Mouse (Mus musculus) megakaryocyte, embryonic 14.5 days (primary cell): ENCODE measurements around the gene Pdcd6ip. TPM values are rescaled to one million over a fixed set of nuclear protein-coding genes. Genes with fewer than 3 reads are reported as not detected.

ENCODE experiments used
- H3K27me3 ChIP-seq: replicated peaks from 2 replicates; pipeline ENCODE3; 2012; ENCODE audit warnings: inconsistent platforms
- H3K36me3 ChIP-seq: replicated peaks from 2 replicates; pipeline ENCODE3; 2012; ENCODE audit warnings: low read length, inconsistent platforms, mixed read lengths
- H3K4me1 ChIP-seq: 2 replicates; pipeline ENCODE4 v1.6.1; 2012; ENCODE audit warnings: inconsistent platforms
- H3K4me3 ChIP-seq: replicated peaks from 2 replicates; pipeline ENCODE3; 2012; ENCODE audit warnings: moderate library complexity, mild to moderate bottlenecking, inconsistent platforms
- H3K9me3 ChIP-seq: 2 replicates; pipeline ENCODE4 v1.6.1; 2012; ENCODE audit warnings: inconsistent platforms
- FLI1 ChIP-seq: IDR thresholded peaks from 2 replicates; pipeline ENCODE4 v1.6.1; 2012; ENCODE audit warnings: low read length, inconsistent platforms, mixed read lengths
- GATA1 ChIP-seq: IDR thresholded peaks from 3 replicates; pipeline ENCODE4 v1.6.1; 2012; ENCODE audit warnings: mixed read lengths, low read length, inconsistent platforms, borderline replicate concordance
- polyA plus RNA-seq: library from polyadenylated mRNA; stranded (reverse); fragments of >175 nt; gene quantifications from 2 replicates; pipeline ENCODE4 v1.2.3, GENCODE M21; 2012; ENCODE audit warnings: low replicate concordance; ENCODE audit not compliant: insufficient read depth

Pdcd6ip gene
- polyA plus RNA-seq: 335 and 525 TPM in 2 replicates

GRCm38 (mm10) chr9:113707481-113708360, at the start of gene Pdcd6ip:
TSS of gene Pdcd6ip (minus strand) at chr9:113708259.
- H3K27me3 ChIP-seq: peaks cover 11% of the 10 kb centered on the region
- peaks cover 44% of the 10 kb centered on the region for H3K4me1 ChIP-seq
- H3K36me3 ChIP-seq: peaks cover 25% of the 10 kb centered on the region
- no peaks in the 10 kb centered on the region for H3K9me3 ChIP-seq
- TF ChIP-seq FLI1 (no peak), GATA1 (no peak)
- peak within 1 kb of the TSS; percentile 98 for H3K4me3 ChIP-seq

GRCm38 (mm10) chr9:113755888-113756719, 48.0 kb upstream of the Pdcd6ip start:
- H3K4me3 ChIP-seq: no peak overlapping the region
- H3K9me3 ChIP-seq: peaks cover 14% of the 10 kb centered on the region
- H3K27me3 ChIP-seq: no peaks in the 10 kb centered on the region
- H3K36me3 ChIP-seq: peaks cover 34% of the 10 kb centered on the region
- TF ChIP-seq GATA1 (no peak), FLI1 (no peak)
- peaks cover 29% of the 10 kb centered on the region for H3K4me1 ChIP-seq

GRCm38 (mm10) chr9:113749356-113749755, 41.3 kb upstream of the Pdcd6ip start:
- TF ChIP-seq GATA1 (no peak), FLI1 (no peak)
- Histone ChIP-seq H3K9me3 (no peaks in the 10 kb centered on the region), H3K27me3 (no peaks in the 10 kb centered on the region), H3K4me1 (peaks cover 43% of the 10 kb centered on the region), H3K4me3 (no peak overlapping the region), H3K36me3 (peaks cover 22% of the 10 kb centered on the region)

- H3K27me3 ChIP-seq: no peaks in the 10 kb centered on the region
- H3K4me3 ChIP-seq: peak overlapping the region; percentile 78
- H3K36me3 ChIP-seq: peaks cover 9% of the 10 kb centered on the region
- no peak for TF ChIP-seq GATA1
- no peak for TF ChIP-seq FLI1
- peaks cover 56% of the 10 kb centered on the region for H3K4me1 ChIP-seq
- H3K9me3 ChIP-seq: no peaks in the 10 kb centered on the region
Measured at GRCm38 (mm10) chr9:113743291-113743690, 35.2 kb upstream of the Pdcd6ip start.

- Histone ChIP-seq H3K9me3 (no peaks in the 10 kb centered on the region), H3K4me3 (peak overlapping the region; percentile 97), H3K27me3 (no peaks in the 10 kb centered on the region), H3K4me1 (peaks cover 56% of the 10 kb centered on the region), H3K36me3 (peaks cover 2% of the 10 kb centered on the region)
- TF ChIP-seq FLI1 (no peak), GATA1 (no peak)
Measured at GRCm38 (mm10) chr9:113742361-113742794, 34.3 kb upstream of the Pdcd6ip start.

GRCm38 (mm10) chr9:113741637-113742137, 33.6 kb upstream of the Pdcd6ip start:
- no peaks in the 10 kb centered on the region for H3K9me3 ChIP-seq
- peak overlapping the region; percentile 97 for H3K4me3 ChIP-seq
- no peaks in the 10 kb centered on the region for H3K27me3 ChIP-seq
- H3K36me3 ChIP-seq: peaks cover 2% of the 10 kb centered on the region
- TF ChIP-seq FLI1: no peak
- no peak for TF ChIP-seq GATA1
- peaks cover 50% of the 10 kb centered on the region for H3K4me1 ChIP-seq

GRCm38 (mm10) chr9:113741108-113741636, 33.1 kb upstream of the Pdcd6ip start, which contains the start of gene Clasp2:
TSS of gene Clasp2 (plus strand) at chr9:113741473.
- no peaks in the 10 kb centered on the region for H3K9me3 ChIP-seq
- TF ChIP-seq FLI1: no peak
- no peaks in the 10 kb centered on the region for H3K27me3 ChIP-seq
- H3K36me3 ChIP-seq: peaks cover 2% of the 10 kb centered on the region
- peak within 1 kb of the TSS; percentile 97 for H3K4me3 ChIP-seq
- H3K4me1 ChIP-seq: peaks cover 46% of the 10 kb centered on the region

- Histone ChIP-seq H3K4me3 (no peak overlapping the region), H3K36me3 (peaks cover 2% of the 10 kb centered on the region), H3K4me1 (peaks cover 30% of the 10 kb centered on the region), H3K9me3 (no peaks in the 10 kb centered on the region), H3K27me3 (no peaks in the 10 kb centered on the region)
- TF ChIP-seq FLI1 (no peak), GATA1 (no peak)
Measured at GRCm38 (mm10) chr9:113738941-113739340, 30.9 kb upstream of the Pdcd6ip start.

- no peak for TF ChIP-seq FLI1
- no peak for TF ChIP-seq GATA1
- Histone ChIP-seq H3K9me3 (no peaks in the 10 kb centered on the region), H3K36me3 (peaks cover 2% of the 10 kb centered on the region), H3K4me1 (peaks cover 21% of the 10 kb centered on the region), H3K4me3 (no peak overlapping the region), H3K27me3 (peaks cover 2% of the 10 kb centered on the region)
Measured at GRCm38 (mm10) chr9:113738021-113738420, 30.0 kb upstream of the Pdcd6ip start.
